Mouse (Mus musculus): Measurements from ENCODE around the gene Phf13.
A peak's percentile ranks its signal among the peaks of the same experiment; 100 is the strongest.

Gene Phf13

DNA sequence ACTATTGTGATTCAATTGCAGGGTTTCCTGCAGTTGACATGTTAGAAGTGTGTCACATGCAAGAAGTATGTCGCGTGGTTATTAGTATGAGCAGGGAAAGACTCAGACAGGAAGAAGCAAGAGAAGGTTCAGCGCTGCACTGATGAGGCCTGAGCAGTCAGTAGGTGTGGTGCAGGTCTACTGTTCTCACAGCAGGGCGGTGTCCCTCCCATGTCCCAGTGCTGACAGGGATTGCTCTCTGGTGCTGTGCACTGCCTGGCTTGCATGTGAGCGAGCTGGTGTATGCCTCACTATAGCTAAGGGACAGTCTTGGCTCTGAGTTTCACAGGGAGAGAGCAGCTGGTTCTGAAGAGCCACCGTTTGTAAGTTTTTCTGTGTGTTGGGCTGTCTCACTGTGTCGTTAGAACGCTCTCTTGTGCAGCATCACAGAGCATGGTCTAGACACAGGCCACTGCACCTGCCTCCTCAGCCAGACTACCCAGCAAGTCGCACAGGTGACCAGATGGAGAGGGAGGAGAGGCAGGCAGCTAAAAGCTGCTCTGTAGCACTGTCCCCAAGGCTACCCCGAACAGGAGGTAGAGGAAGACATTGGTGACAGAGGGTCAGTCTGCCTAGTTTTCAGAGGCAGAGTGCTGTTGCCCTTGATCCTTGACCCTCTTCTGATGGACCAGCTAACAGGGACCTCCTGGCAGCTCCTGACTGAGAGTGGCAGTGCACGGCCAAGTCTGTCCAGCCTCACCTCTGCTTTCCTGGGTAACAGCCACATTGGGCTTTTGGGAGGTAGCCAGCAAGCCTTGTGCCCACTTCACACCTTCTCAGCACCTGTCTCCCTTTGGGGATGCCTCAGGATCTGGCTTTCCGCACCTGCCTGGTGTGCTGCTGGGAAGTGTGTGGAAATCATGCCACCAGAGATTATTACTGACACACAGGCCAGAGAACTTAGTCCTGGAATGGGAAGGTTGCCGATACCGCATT, 47.3 kb downstream of the Phf13 start:
- DNase-seq (ENCODE audit: inconsistent age in 2 of 2, low spot score in 1 of 2) = peak in 1 of 2 experiments; percentile 52

GRCm38 (mm10) chr4:151946211-151946610, 49.8 kb downstream of the Phf13 start:
- DNase-seq (ENCODE audit: inconsistent age in 2 of 2, low spot score in 1 of 2) = peak; percentile 76 to 83

Measured in adrenal gland, adult (tissue).